ENCODE assay signal across 8 mouse cellular contexts in genomic region chr7:70624031-70624726, GRCm38 (mm10).
DNase-seq lines count a peak whose midpoint lies in the region; ATAC-seq lines count a peak whose summit lies in the region.

No protein-coding gene starts in this region.

- peak; percentile 69 for DNase-seq in ZHBTc4 (ENCODE audit: low read depth, low spot score)
- peak; percentile 97 for DNase-seq in fat pad, adult 2 months (ENCODE audit: extremely low read depth, low read depth, low spot score)
- DNase-seq in heart, postnatal 10 days, result peak; percentile 69 to 79
- peak; percentile 89 to 92 for DNase-seq in kidney, postnatal 25 days
- DNase-seq in lung, postnatal 36 days, result peak; percentile 34
- peak; percentile 15 for DNase-seq in testis, postnatal 14 days (ENCODE audit: low spot score)
- no peak for DNase-seq in left cerebral cortex, adult 8-10 months (ENCODE audit: low spot score in 2 of 2)

- intact Hi-C loops in heart, postnatal 10 days (cut with DNase I), result loop anchor here (10.0 kb wide), 1 partner anchor 259 kb away; the partner anchor contains the start of gene Nr2f2

- ATAC-seq in inflammation-experienced regulatory T-cells, adult 6 months, result no peak

Comparison
In these comparisons a context has a peak if more than half of its experiments do, and no peak if none do; other contexts are left out.
1. DNase-seq: peak in ZHBTc4 (single experiment), fat pad, adult 2 months (single experiment), heart, postnatal 10 days (2 of 2), kidney, postnatal 25 days (2 of 2), lung, postnatal 36 days (single experiment) and testis, postnatal 14 days (single experiment); none in left cerebral cortex, adult 8-10 months (0 of 2).